Mouse (Mus musculus) thymus, adult 18-20 months (tissue): Measurements from ENCODE around the gene Eri3.

Experiments used
- DNase-seq, 2 experiments: peaks; one replicate each; pipeline ENCODE4 v3.0.0; 2022; ENCODE audit warnings: mixed read lengths in 2 of 2

The Eri3 gene

GRCm38 (mm10) chr4:117550140-117550851 is at the start of gene Eri3:
Gene Eri3 (plus strand): TSS chr4:117550365.
- peak; percentile 96 for DNase-seq

DNA sequence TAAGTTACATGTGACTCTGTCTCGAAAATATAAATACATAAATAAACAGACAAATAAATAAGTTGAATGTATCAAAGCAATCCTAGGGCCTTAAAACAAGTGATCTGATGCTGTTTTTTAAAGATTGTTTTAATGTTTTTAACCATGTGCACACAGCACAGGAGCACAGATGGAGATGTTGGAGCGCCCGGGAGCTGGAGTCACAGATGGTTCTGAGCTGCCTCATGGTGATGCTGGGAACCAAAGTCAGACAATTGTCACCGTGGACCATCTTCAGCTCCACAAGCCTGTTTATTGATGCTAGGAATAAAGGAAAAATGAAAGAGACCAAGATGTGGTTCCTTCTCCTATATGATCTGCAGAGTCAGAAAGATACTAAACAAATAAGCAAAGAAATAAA is 31.9 kb upstream of the Eri3 start:
- DNase-seq, result no peak

- DNase-seq, result no peak
Observed at GRCm38 (mm10) chr4:117521350-117521749, 28.8 kb upstream of the Eri3 start.

DNA sequence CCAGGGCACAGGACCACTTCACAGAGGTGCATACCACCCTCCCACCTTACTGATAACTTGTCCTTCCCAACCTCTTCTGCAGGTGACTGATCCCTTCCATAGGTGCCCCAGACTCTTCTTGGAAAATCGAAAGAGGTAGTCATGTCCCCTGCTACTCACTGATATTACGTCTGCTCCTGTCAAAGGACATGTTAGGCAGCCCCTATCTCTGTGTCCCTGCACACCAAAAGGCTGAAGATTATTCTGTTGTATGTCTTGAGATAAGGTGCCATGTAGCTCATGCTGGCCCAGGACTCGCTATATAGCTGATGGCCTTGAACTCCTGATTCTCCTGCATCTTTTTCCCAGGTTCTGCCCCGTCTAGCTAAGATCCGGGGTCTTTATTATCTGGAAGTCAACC is 24.2 kb upstream of the Eri3 start:
- DNase-seq, result no peak

GRCm38 (mm10) chr4:117527116-117527899 is 22.9 kb upstream of the Eri3 start:
- DNase-seq, result no peak

DNA sequence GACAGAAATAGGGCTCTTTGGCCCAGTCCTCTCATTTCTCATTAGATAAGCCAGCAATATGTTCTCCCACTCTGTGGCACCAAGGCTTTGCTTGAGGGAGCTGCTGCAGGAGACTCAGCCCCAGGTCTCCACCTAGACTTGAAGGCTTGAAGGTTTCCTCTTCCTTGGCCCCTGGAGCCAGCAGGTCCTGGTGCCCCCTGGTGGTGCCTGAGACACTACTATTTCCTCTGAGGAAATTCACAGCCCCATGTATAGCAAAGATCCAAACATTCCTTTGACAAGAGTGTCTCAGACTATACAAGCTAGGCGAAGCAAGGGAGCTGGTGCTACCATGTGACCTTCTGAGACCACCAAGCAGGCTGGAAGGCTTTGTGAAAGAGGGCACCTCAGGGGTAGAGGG is 22.2 kb upstream of the Eri3 start:
- DNase-seq, result peak; percentile 23 to 26

- no peak for DNase-seq
Observed at GRCm38 (mm10) chr4:117529843-117530242, 20.3 kb upstream of the Eri3 start.

GRCm38 (mm10) chr4:117535496-117536200 is 14.5 kb upstream of the Eri3 start:
- DNase-seq, result no peak

GRCm38 (mm10) chr4:117537002-117537401 is 13.2 kb upstream of the Eri3 start:
- DNase-seq, result no peak

DNA sequence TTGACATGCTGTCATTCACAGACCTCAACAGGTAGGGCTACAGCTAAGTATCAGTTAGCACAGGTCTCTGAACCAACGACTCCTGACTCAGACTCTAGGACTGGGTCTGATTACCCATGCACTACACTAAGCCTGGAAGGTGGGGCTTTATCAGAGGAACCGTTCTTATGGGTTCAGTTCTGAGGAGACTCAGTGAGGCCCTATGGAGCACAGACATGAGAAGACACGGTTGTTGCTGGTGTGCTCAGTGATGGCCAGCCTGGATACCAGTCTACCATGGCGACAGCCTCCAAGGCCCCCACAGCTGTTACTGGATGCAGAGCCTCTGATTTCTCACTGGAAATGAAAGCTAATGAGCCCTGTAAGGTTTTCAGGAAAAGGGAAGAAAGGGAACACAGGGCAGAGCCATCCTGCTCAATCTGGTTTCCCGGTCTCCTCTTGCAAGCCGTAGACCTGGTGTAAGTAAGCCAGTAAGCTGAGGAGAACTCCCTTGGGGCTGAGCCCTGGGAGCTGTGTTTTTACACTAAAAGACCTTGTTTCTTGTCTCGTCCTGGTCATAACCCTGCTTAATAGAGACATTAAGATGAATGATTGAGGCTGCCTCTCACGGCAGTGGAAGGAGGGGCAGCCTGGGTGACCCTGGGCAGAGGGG is 10.7 kb upstream of the Eri3 start:
- DNase-seq, result no peak

DNA sequence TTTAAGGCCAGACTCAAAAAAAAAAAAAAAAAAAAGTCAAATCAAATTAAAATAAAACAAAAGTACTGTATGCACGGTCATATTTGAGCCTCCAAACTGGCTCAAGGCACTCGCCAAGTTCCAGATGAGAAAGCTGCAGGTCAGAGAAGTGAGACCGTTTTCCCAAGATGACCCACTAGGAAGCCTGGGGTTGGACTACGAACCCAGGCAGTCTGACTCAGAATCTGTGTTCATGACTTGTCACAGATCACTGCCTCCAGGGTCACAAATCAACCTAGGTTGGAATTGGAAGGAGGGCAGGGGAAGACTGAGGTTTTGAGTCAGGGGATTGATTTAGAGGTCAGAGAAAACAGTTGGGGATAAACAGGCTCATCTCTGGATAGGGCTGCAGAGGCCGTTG is 9.6 kb upstream of the Eri3 start:
- no peak for DNase-seq

- DNase-seq, result no peak
Observed at GRCm38 (mm10) chr4:117545448-117545847, 4.7 kb upstream of the Eri3 start.

DNA sequence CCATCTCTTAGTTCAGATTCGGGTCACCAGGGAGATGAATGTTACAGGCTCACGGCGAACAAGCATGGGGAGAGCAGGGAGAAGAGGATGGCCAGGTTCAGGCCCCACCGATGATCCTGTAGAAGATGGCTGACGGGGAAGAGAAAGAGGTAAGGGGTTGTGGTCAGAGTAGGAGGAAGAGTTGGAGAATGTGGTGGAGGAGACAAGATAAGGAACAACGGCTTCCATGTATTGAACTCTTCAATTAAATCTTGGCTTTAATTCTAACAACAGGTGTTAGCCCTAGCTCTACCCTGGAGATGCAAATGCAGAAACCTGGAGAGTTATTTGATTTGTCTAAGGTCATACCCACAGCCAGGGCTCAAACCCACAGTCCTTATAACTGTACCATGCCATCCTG is 3.5 kb upstream of the Eri3 start:
- DNase-seq, result no peak

DNA sequence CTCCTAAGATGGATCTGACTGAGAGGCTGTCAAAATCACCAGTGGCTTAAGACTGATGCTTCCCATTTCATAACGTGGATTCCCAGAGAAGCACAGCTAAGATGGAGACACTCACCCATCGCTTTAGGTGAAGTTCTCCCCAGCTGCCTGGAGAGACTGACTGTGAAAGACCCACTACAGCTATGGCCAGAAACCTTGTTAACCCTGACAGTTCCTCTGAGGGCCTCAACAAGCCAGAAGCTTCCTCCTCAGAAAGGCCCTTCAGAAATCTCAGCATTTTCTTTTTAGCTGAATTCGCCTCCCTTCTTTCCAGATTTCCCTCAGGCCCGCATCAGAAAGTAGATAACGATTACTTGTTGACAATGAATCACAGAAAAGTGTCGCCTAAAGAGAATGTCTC is 589 bp upstream of the Eri3 start:
- DNase-seq, result no peak

GRCm38 (mm10) chr4:117551144-117552000 is 1.2 kb downstream of the Eri3 start:
- DNase-seq, result no peak

- DNase-seq, result no peak
Observed at GRCm38 (mm10) chr4:117555495-117555894, 5.3 kb downstream of the Eri3 start.

GRCm38 (mm10) chr4:117556372-117556771 is 6.2 kb downstream of the Eri3 start:
- DNase-seq, result no peak

DNA sequence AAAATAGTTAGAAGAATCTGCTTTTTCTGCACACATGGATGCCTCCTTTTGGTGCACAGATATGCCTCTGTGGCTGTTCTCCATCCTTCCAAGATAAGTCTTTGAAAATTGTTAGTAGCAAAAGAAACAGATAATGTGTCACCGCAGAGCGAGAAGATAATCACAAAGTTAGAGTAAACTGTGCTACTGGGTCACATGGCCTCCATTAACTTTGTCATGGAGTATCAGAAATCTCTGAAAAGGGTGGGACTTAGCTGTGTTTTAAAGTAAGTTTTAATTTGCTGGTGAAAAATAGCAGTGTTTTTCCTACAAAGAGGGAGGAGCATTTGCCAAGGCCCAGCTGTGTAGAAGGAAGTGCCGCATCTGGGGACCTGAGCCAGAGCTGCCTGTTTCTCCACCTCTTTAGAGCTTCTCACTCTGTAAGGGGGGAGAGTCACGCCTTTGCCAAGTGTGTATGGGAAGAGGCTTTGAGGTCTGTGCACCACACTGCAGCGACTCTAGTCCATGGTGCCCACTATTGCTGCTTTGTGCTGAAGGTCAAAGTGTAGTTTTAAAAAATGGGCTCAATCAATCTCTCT is 7.0 kb downstream of the Eri3 start:
- no peak for DNase-seq

- DNase-seq, result no peak
Observed at GRCm38 (mm10) chr4:117563967-117564366, 13.8 kb downstream of the Eri3 start.

DNA sequence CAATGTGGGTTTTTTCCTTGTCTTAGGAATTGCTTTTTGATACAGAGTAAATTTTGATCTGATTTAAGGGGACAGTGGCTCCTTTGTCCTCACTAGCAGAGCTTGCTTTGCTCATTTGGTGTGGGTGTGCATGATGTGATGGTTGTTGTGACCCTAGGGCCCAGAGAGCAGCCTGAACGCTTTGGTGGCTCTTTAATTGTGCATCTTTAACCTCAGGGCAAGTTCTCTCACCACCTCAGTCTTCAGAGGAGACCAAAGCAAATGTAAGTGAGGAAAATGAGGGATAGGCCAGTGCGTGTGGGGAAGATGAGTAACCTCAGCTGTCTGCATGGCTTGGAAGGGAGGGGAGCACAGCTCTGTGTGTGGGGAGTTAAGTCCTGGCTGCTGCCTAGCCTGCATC is 18.7 kb downstream of the Eri3 start:
- DNase-seq, result no peak

DNA sequence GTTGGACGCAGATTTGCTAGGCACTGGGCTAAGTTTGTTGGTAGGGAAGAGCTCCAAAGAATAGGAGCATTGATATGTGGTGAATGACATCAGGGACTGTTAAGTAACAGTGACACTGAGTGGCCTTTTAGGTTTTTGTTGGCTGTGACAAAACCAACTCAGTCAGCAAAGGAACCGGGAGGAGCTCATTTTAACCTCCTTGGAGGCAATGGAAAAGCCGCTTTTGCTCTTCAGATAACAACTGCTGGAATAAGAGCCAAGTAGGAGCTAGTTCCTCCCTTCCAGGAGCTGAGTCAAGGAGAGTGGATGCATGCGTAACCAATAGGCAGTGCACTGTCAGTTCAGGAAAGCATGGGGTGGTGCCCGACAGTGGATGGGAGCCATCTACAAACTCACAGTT is 20.8 kb downstream of the Eri3 start:
- DNase-seq, result no peak

DNA sequence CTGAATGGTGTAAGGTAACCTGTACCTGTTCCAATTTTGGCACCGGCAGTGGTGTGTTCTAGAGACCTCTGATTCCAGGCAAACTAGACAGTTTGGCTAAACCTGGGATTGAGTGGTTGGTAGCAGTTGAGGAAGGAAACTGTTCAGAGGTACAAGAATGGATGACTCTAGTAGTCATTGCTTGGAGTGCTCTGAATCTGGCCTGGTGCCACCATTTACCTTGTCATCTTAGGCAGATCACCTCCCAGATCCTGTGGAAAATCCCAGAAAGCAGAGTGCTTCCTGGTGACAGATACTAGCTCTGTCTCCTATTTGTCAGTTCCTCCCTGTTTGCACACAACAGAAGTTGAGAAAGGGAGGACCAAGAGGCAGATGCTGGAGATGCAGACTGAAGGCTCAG is 27.4 kb downstream of the Eri3 start:
- no peak for DNase-seq
